12 mouse cellular contexts compared by ENCODE assay signal in genomic region chr14:79516243-79516610, GRCm38 (mm10). TPM values are rescaled to one million over a fixed set of nuclear protein-coding genes. Genes with fewer than 3 reads are reported as not detected.
DNase-seq lines count a peak whose midpoint lies in the region; ATAC-seq and TF ChIP-seq lines count a peak whose summit lies in the region.
"Had no signal": no experiment of that assay in that cellular context is flagged by ENCODE, and none has a peak within 500 bp of the region (broad histone marks: within the 10 kb centered on the region; RNA-seq: fewer than 3 reads in every experiment).

No protein-coding gene starts in this region.

- ATAC-seq in frontal cortex, adult (ENCODE audit: low TSS enrichment) = peak; percentile 64; the same call in 1 of the 2 replicates
- ATAC-seq in lung, embryonic 15.5 days (ENCODE audit: borderline replicate concordance, extremely low read depth, low FRiP score, low TSS enrichment) = no peak
- ATAC-seq in embryonic facial prominence, embryonic 15.5 days (ENCODE audit: insufficient number of reproducible peaks, low FRiP score, low TSS enrichment, low read depth) = no peak

- H3K36me3 ChIP-seq in lung, embryonic 15.5 days = no peaks in the 10 kb centered on the region
- H3K36me3 ChIP-seq in embryonic facial prominence, embryonic 15.5 days = no peaks in the 10 kb centered on the region
- no peaks in the 10 kb centered on the region for H3K36me3 ChIP-seq in myocyte (ENCODE audit: control insufficient read depth, insufficient read depth)
- H3K36me3 ChIP-seq: embryonic facial prominence, embryonic 12.5 days; hindbrain, embryonic 10.5 days; neural tube, embryonic 15.5 days had no signal

- no peak for DNase-seq in frontal cortex, postnatal 25 days (ENCODE audit: low spot score in 2 of 2)
- DNase-seq in lung, adult 18-20 months = no peak
- DNase-seq in adrenal gland, postnatal 14 days = no peak
- DNase-seq in gastrocnemius, postnatal 10 days = no peak
- DNase-seq: cerebellum, adult 11 months had no signal

- H3K27me3 ChIP-seq in lung, embryonic 15.5 days = no peaks in the 10 kb centered on the region
- H3K27me3 ChIP-seq in embryonic facial prominence, embryonic 15.5 days = no peaks in the 10 kb centered on the region
- no peaks in the 10 kb centered on the region for H3K27me3 ChIP-seq in myocyte (ENCODE audit: control insufficient read depth, insufficient read depth, insufficient read length)
- H3K27me3 ChIP-seq: embryonic facial prominence, embryonic 12.5 days; neural tube, embryonic 15.5 days had no signal

- no peak overlapping the region for H3ac ChIP-seq in myocyte (ENCODE audit: control insufficient read depth, insufficient read length)

- WGBS in lung, embryonic 15.5 days = 71% methylated on average over 5 of the region's 5 CpGs
- WGBS in embryonic facial prominence, embryonic 15.5 days = 58% methylated on average over 5 of the region's 5 CpGs

- no peak for TF ChIP-seq POLR2A in myocyte (IDR thresholded peaks at IDR 0.05; ENCODE audit: insufficient read length, low read depth)

- H3K4me1 ChIP-seq in lung, embryonic 15.5 days = peaks cover 18% of the 10 kb centered on the region; the same call in 1 of the 2 replicates
- H3K4me1 ChIP-seq in embryonic facial prominence, embryonic 15.5 days = peaks cover 9% of the 10 kb centered on the region
- H3K4me1 ChIP-seq: embryonic facial prominence, embryonic 12.5 days; hindbrain, embryonic 10.5 days; neural tube, embryonic 15.5 days had no signal

- no peaks in the 10 kb centered on the region for H3K9me3 ChIP-seq in lung, embryonic 15.5 days
- H3K9me3 ChIP-seq in embryonic facial prominence, embryonic 15.5 days (replicated peaks) = no peaks in the 10 kb centered on the region
- H3K9me3 ChIP-seq: embryonic facial prominence, embryonic 12.5 days; hindbrain, embryonic 10.5 days; neural tube, embryonic 15.5 days had no signal

- peak overlapping the region; percentile 63 for H3K27ac ChIP-seq in lung, embryonic 15.5 days
- H3K27ac ChIP-seq in embryonic facial prominence, embryonic 15.5 days (replicated peaks) = peak overlapping the region; percentile 82
- H3K27ac ChIP-seq: embryonic facial prominence, embryonic 12.5 days; hindbrain, embryonic 10.5 days; neural tube, embryonic 15.5 days had no signal

- peak overlapping the region; percentile 25 for H3K4me3 ChIP-seq in lung, embryonic 15.5 days
- peak overlapping the region; percentile 28; the same call in 1 of the 2 replicates for H3K4me3 ChIP-seq in embryonic facial prominence, embryonic 15.5 days (replicated peaks)
- no peak overlapping the region for H3K4me3 ChIP-seq in myocyte
- H3K4me3 ChIP-seq: embryonic facial prominence, embryonic 12.5 days; hindbrain, embryonic 10.5 days; neural tube, embryonic 15.5 days had no signal

- peaks cover 19% of the 10 kb centered on the region for H3K79me2 ChIP-seq in myocyte (ENCODE audit: control insufficient read depth, insufficient read depth)

- H3K9ac ChIP-seq in lung, embryonic 15.5 days = no peak overlapping the region
- no peak overlapping the region for H3K9ac ChIP-seq in embryonic facial prominence, embryonic 15.5 days
- H3K9ac ChIP-seq: embryonic facial prominence, embryonic 12.5 days; neural tube, embryonic 15.5 days had no signal

- peak overlapping the region; percentile 29 for H3K4me2 ChIP-seq in lung, embryonic 15.5 days
- H3K4me2 ChIP-seq in embryonic facial prominence, embryonic 15.5 days (replicated peaks) = peak overlapping the region; percentile 24
- H3K4me2 ChIP-seq in myocyte (ENCODE audit: low read depth) = peak overlapping the region; percentile 67
- H3K4me2 ChIP-seq: embryonic facial prominence, embryonic 12.5 days; neural tube, embryonic 15.5 days had no signal

TF ChIP-seq in myocyte, 11 proteins besides CTCF, POLR2A, EP300 and RAD21:
- TF ChIP-seq CEBPB (IDR thresholded peaks at IDR 0.05; ENCODE audit: insufficient read depth, poor library complexity, severe bottlenecking) = no peak
- no peak for TF ChIP-seq MAX (IDR thresholded peaks at IDR 0.05; ENCODE audit: low read depth)
- no peak for TF ChIP-seq TCF12 (IDR thresholded peaks at IDR 0.05; ENCODE audit: insufficient read depth, poor library complexity, severe bottlenecking)
- no peak for TF ChIP-seq MYOD1 (IDR thresholded peaks at IDR 0.05; ENCODE audit: control insufficient read depth in 1 of 3, insufficient read length in 2 of 3, low read depth in 2 of 3)
- no peak for TF ChIP-seq TCF3 (IDR thresholded peaks at IDR 0.05; ENCODE audit: insufficient read length, low read depth)
- no peak for TF ChIP-seq E2F4 (IDR thresholded peaks at IDR 0.05; ENCODE audit: insufficient read depth)
- TF ChIP-seq REST (IDR thresholded peaks at IDR 0.05; ENCODE audit: insufficient read depth, insufficient read length) = no peak
- no peak for TF ChIP-seq SRF (IDR thresholded peaks at IDR 0.05; ENCODE audit: control insufficient read depth, insufficient read length, low read depth)

RNA-seq across cellular contexts. Expression of gene Wbp4, which starts 34.9 kb away (rescaled TPM):
- polyA plus RNA-seq in lung, embryonic 15.5 days (2015; fragmentation: Nextera tagmentation; extraction: Ambion mirVana) = 38.0 and 40.0 TPM in 2 replicates
- polyA plus RNA-seq in embryonic facial prominence, embryonic 15.5 days (2015; fragmentation: Nextera tagmentation; extraction: Ambion mirVana) = 44.2 and 45.2 TPM in 2 replicates
- polyA plus RNA-seq in myocyte (2012; fragmentation: generic; extraction: Trizol) = 10.1 TPM
- total RNA-seq in adrenal gland, postnatal 14 days (2021) = 34.3 and 38.9 TPM in 2 replicates
- total RNA-seq in gastrocnemius, postnatal 10 days (2021) = 10 to 100 TPM; 25.1 to 26.9 TPM

RNA-seq across cellular contexts. Expression of gene Elf1, which starts 35.2 kb away (rescaled TPM):
- 17.5 and 18.8 TPM in 2 replicates for polyA plus RNA-seq in lung, embryonic 15.5 days (2015; fragmentation: Nextera tagmentation; extraction: Ambion mirVana)
- 16.4 and 18.5 TPM in 2 replicates for polyA plus RNA-seq in embryonic facial prominence, embryonic 15.5 days (2015; fragmentation: Nextera tagmentation; extraction: Ambion mirVana)
- polyA plus RNA-seq in myocyte (2012; fragmentation: generic; extraction: Trizol) = 3.6 TPM
- total RNA-seq in adrenal gland, postnatal 14 days (2021) = 23.6 and 33.8 TPM in 2 replicates
- total RNA-seq in gastrocnemius, postnatal 10 days (2021) = 10 to 100 TPM in 1 of 2 experiments, 1 to 10 TPM in 1; 8.7 to 11.3 TPM
